Mouse (Mus musculus) C2C12 (cell line): Measurements from ENCODE around the gene Dscam.

Source experiments
- CEBPB ChIP-seq: IDR thresholded peaks from one replicate; pipeline ENCODE4 v1.6.1; 2011; ENCODE audit warnings: low read depth, mild to moderate bottlenecking, control low read depth, moderate library complexity
- CTCF ChIP-seq: IDR thresholded peaks from one replicate; pipeline ENCODE4 v1.5.1; 2011; ENCODE audit not compliant: control insufficient read depth, insufficient read depth, insufficient read length
- USF1 ChIP-seq: IDR thresholded peaks from one replicate; pipeline ENCODE4 v1.6.1; 2011; ENCODE audit warnings: low read depth, mild to moderate bottlenecking, control low read depth, moderate library complexity

DNA sequence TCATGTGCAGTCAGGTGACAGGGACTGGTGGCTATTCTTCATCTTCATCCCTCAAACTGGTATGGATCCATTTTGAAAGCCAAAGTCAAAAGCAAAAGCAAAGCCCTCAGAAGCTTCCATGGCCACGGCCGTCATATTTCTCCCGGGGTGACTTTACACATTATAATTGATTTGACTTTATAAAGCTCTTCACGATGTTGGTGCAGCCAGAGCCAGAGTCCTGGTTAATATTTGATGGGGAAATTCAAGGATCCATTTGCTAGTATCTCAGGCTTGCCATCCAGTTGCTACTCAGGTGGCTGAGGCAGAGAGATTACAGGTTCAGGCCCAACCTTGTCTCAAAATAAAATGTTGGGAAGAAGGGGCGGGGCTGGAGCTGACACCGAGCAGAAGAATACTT is 238.3 kb downstream of the Dscam start:
- TF ChIP-seq CTCF: no peak
- TF ChIP-seq CEBPB: no peak
- no peak for TF ChIP-seq USF1
